Mouse (Mus musculus) liver, adult 2 months (tissue): Measurements from ENCODE around the gene Tax1bp3.
A peak's percentile ranks its signal among the peaks of the same experiment; 100 is the strongest.

ENCODE experiments used
- CTCF ChIP-seq: fragments of 200-500 bp; IDR thresholded peaks from 2 replicates; pipeline ENCODE4 v1.5.1; 2011; ENCODE audit warnings: low read depth, low read length, control low read depth
- POLR2A ChIP-seq: fragments of 200-500 bp; IDR thresholded peaks from 2 replicates; pipeline ENCODE4 v1.6.1; 2011; ENCODE audit warnings: low read length, control low read depth; ENCODE audit not compliant: insufficient read depth; ENCODE audit errors: extremely low read depth

GRCm38 (mm10) chr11:73199230-73199712 is 22.4 kb downstream of the Tax1bp3 start, which contains the start of gene Shpk:
- TF ChIP-seq CTCF, result no peak
- TF ChIP-seq POLR2A, result peak; percentile 94
